Mouse (Mus musculus) megakaryocyte-erythroid progenitor cell, adult 5-6 weeks (primary cell): ENCODE results near the gene Cd5l. TPM values are rescaled to one million over a fixed set of nuclear protein-coding genes. Genes with fewer than 3 reads are reported as not detected.

Source experiments
- ATAC-seq: replicated peaks from 2 replicates; pipeline ENCODE4 v1.8.0; 2016; ENCODE audit warnings: mild to moderate bottlenecking, inconsistent platforms; ENCODE audit not compliant: severe bottlenecking, poor library complexity, low FRiP score, low TSS enrichment
- total RNA-seq, 2 experiments: library from RNA; stranded (forward) in 1 of 2; stranded (reverse) in 1 of 2; fragments of 200-1000, 215-1000 nt in 1 of 2; fragments of >200 nt in 1 of 2; fragmentation: Nextera tagmentation in 1 of 2; gene quantifications; 2 replicates each; pipeline ENCODE4 v1.2.3; 2014 to 2017

Gene Cd5l
- total RNA-seq, 2 experiments from 2014 or later: not detected

DNA sequence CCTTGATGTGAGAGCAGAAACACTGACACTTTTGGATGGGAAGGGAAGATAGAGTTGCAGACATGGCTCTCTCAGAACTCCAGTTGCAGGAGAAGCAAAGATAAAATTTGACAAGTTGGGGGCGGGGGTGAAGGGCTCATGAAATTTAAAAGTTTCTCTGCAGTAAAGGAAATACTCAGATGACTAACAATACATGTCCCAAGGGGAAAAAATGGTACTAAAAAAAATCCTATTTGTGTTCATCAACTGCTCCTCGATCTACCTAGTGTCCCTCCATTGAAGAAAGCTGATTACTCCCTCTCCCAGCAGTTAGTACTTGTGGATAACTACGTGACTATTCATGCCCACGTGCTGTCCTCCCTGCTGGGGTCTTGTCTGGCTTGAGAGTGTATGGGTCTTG lies 41.1 kb downstream of the Cd5l start:
- no peak for ATAC-seq

DNA sequence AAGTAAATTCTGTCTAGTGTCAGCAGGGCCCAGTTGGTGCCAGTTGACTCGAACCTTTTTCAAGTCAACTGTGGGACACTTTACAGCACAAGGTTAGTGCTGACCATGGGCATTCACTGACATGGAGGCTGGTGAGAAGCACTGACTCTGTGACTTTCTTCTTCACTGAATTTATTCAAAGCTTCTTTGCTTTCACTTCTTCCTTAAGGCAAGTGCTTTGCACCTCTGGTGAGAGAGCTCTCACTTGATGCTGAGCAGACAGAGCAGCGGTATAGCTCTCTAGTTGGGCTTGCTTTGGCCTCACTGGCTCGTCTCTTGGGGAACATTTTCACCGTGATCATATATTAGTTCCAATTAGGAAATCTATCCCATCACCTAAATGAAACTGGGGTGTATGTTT lies 42.2 kb downstream of the Cd5l start:
- no peak for ATAC-seq

DNA sequence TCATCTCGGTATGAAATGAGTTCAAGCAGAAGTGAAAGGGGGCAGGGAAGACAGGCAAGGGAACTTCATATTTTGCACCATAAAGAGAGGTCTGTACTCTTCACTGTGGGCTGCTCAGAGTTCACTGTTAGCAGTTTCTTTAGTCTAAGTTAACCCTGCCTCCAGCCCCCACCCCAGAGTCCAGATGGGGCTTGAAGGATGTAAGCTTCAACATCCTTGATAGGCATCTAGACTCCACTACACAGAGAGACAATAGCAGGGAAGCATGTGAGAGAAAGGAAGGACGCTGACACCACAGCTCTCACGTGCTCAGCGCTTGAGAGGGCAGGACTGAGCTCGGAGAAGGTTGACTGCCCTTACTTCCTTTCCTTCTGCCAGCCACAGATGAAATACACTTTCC lies 43.6 kb downstream of the Cd5l start:
- no peak for ATAC-seq

GRCm38 (mm10) chr3:87408171-87408570 lies 50.5 kb downstream of the Cd5l start:
- ATAC-seq: peak; percentile 86

- ATAC-seq: no peak
These were observed 51.7 kb downstream of the Cd5l start for GRCm38 (mm10) chr3:87409196-87409935.

GRCm38 (mm10) chr3:87410605-87411004 lies 52.9 kb downstream of the Cd5l start:
- no peak for ATAC-seq

GRCm38 (mm10) chr3:87411150-87411549 lies 53.5 kb downstream of the Cd5l start:
- peak; percentile 89 for ATAC-seq

- ATAC-seq: no peak
These were observed 63.0 kb downstream of the Cd5l start for GRCm38 (mm10) chr3:87420645-87421044.

Other genes starting within 250 kb of the Cd5l start
- gene Kirrel, start 183.1 kb upstream of the Cd5l start, total RNA-seq (2014; fragmentation: Nextera tagmentation): not detected in 2 replicates
- not detected in 2 replicates for gene Kirrel, start 183.1 kb upstream of the Cd5l start, total RNA-seq (2017)
- not detected in 2 replicates for gene Fcrls, start 94.1 kb upstream of the Cd5l start, total RNA-seq (2014; fragmentation: Nextera tagmentation)
- not detected in 2 replicates for gene Fcrls, start 94.1 kb upstream of the Cd5l start, total RNA-seq (2017)
- 0.35 and 2.3 TPM in 2 replicates for gene Fcrl1, start 18.5 kb downstream of the Cd5l start, total RNA-seq (2014; fragmentation: Nextera tagmentation)
- not detected in 2 replicates for gene Fcrl1, start 18.5 kb downstream of the Cd5l start, total RNA-seq (2017)
- not detected in 2 replicates for gene Fcrl5, start 77.9 kb downstream of the Cd5l start, total RNA-seq (2014; fragmentation: Nextera tagmentation)
- not detected in 2 replicates for gene Fcrl5, start 77.9 kb downstream of the Cd5l start, total RNA-seq (2017)
- gene Etv3, start 167.5 kb downstream of the Cd5l start, total RNA-seq (2014; fragmentation: Nextera tagmentation): 8.6 and 11.5 TPM in 2 replicates
- 6.2 and 8.0 TPM in 2 replicates for gene Etv3, start 167.5 kb downstream of the Cd5l start, total RNA-seq (2017)